Mouse (Mus musculus) right cerebral cortex, postnatal 25 days (tissue): ENCODE data around the gene Smc4.
A peak's percentile ranks its signal among the peaks of the same experiment; 100 is the strongest.
"Not testable (repeated sequence)": the region's sequence is repeated elsewhere in the genome, so short reads cannot be mapped to it uniquely, and the experiment has no call there.

ENCODE experiments used
- DNase-seq: peaks from one replicate; pipeline ENCODE4 v3.0.0; 2022

Gene Smc4

DNA sequence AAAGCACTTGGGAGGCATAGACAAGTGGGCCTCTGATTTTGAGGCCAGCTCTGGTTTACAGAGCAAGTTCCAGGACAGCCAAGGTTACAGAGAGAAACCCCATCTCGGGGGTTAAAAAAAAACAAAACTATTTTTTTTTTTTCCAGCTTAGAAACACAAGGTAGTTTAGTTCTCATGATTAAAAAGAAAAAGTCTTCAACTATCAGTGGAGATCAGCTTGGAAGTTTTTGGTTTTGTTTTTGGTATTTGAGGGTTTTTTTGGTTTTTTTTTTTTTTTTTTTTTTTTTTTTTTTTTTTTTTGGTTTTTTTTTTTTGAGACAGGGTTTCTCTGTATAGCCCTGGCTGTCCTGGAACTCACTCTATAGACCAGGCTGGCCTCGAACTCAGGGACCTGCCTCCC is 14.1 kb downstream of the Smc4 start:
- not testable (repeated sequence) for DNase-seq

DNA sequence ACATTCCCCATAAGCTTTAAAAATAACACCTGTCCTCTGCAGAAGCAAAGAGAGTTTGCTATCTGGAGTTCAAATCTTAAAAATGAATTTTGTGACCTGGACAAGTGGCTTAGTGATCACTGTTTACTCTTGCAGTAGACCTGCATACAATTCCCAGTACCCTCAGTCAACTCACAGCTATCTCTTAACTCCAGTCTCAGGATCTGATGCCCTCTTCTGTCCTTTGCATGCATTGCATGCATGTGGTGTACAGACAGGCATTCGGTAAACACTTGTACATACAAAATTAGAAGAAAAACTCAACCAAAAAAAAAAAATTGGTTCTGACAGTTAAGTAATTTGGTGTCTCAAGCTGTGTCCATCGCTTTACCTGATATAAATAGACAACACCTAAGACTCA is 15.7 kb downstream of the Smc4 start:
- no peak for DNase-seq

GRCm38 (mm10) chr3:69020764-69021163 is 16.2 kb downstream of the Smc4 start:
- no peak for DNase-seq

DNA sequence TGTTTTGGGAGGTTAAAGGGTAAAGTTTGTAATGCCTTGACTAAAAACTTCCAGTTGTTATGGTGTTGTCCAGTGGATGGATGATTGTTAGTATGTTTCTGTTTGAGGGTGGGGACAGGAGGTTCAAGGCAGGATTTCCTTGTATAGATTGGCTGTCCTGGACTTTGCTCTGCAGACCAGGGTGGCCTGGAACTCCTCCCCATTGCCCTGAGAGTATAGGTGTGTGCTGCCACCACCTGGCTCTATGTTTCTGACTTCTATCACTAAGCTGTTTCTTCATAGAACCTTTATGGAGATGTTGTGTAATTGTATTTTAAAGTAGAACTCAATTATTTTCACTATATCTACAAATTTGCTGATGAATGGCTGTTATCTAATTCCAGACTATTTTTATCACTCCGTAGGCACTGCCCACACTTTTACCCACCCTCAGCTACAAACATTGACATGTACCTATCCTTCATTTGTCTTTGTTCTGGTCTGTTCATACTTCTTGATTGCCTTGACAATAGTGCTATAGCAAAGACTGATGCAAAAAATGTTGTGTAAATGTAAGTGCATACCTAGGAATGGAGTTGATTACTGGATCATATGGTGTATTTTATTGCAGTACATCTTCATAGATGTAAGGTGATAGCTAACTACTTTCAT is 21.7 kb downstream of the Smc4 start:
- no peak for DNase-seq

DNA sequence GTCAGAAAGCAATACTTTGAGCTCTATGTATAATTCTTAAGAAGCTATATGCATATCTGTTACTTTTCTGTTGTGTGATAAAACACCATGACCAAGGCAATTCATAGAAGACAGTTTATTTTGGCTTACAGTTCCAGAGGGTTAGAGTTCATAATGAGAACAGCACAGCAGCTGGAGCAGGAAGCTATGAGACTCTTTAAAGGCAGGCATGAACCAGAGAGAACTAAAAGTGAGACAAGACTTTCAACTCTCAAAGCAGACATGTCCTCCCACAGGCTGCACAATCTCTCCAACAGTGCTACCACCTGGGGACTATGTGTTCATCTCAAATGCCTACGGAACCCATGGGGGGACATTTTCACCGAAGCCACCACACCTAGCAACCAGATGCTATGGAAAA is 35.6 kb downstream of the Smc4 start:
- DNase-seq, result no peak

GRCm38 (mm10) chr3:69041298-69041697 is 36.8 kb downstream of the Smc4 start:
- DNase-seq, result no peak

DNA sequence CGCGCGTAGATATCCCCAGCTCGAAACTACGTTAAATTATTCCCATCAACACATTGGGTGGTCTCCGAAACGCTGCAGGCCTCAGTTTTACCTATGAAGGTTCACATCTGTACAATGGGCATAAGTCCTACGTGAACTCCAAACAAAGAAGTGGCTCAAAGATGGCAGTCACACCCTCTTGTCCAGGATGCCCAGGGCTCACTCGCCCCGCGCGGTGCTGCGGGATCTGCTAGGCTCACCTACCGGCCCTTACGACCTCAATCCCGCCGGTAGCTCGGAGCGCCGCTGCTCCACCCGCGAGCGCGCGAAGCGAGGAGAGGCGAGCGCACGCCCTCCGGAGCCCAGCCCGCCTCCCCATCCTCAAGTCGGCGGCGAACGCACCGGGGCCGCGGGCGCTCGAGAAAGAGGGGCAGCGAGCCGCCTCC is 39.6 kb downstream of the Smc4 start:
- no peak for DNase-seq

GRCm38 (mm10) chr3:69044645-69045399 is 40.3 kb downstream of the Smc4 start, which contains the start of gene Trim59:
Gene Trim59 (minus strand): TSS chr3:69044755.
- peak; percentile 90 for DNase-seq

- no peak for DNase-seq
Measured at GRCm38 (mm10) chr3:69045400-69045703, 40.8 kb downstream of the Smc4 start.

- DNase-seq, result no peak
Measured at GRCm38 (mm10) chr3:69045750-69046149, 41.2 kb downstream of the Smc4 start.

DNA sequence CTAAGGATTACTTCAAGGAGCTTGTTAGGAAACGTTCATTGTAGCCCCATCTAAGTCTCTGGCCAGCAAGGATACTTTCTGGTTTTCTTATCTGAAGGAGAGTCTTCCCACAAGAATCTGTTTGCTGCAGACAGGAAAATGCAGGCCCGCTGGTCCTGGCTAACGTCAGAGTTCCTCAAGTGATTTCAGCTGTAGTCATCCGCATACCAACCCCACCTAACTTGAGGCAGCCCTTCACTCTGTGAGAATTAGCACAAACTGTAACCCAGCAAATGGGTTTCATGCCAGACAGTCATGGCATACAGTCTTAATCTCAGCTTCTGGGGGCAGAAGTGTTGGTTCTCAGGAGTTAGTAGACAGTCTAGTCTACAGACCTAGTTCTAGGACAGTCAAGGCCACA is 42.0 kb downstream of the Smc4 start:
- DNase-seq, result no peak

DNA sequence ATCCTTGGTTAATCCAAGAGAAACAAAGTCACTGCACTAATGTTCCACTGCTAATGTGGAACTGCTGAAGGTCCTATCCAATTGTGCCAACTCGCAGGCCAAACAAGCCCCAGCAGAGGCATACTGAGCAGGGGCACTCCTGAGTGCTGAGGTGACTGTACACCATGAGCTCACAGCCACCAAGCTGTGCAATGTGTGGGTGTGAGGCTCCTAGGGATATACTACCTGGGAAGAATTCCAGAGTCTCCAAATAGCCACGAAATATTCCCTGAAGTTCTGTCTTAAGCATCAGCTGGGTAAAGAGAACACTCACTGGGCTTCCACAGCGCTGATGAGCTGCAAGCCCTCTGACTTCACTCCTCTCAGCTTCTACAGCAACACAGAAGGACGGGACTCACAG is 43.1 kb downstream of the Smc4 start:
- no peak for DNase-seq

- no peak for DNase-seq
Measured at GRCm38 (mm10) chr3:69049011-69049410, 44.5 kb downstream of the Smc4 start.

GRCm38 (mm10) chr3:69051894-69052293 is 47.4 kb downstream of the Smc4 start:
- no peak for DNase-seq

DNA sequence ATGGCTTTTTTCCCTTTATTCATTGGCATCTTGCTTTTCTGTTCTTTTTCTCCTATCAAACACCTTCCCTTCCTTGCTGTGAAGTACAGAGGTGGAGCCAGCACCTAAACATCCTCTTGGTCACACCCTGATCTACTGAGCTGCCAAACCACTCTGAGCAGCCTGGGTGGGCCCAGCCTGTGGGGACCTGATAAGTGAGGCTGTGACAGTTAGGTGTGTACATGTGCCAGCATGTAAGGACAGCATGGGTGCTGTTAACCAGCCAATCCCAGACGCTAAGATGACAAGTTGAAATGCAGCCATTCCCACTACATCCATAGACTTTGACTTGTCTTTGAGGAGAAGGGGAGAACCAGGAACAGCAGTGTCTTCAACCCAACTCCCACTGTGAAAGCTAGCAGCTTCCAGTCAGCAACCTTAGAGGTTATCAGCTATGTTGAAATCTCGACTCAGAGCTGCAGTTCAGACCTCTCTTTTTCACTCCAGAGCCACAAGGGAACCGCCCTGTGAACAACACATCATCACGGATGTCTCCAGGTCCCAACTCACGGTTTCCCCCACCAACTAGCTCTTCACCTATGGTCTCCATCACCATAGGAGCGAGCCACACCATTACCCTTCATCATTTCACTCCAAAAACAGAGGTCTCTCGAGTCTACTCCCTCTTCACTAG is 50.4 kb downstream of the Smc4 start:
- DNase-seq, result no peak

DNA sequence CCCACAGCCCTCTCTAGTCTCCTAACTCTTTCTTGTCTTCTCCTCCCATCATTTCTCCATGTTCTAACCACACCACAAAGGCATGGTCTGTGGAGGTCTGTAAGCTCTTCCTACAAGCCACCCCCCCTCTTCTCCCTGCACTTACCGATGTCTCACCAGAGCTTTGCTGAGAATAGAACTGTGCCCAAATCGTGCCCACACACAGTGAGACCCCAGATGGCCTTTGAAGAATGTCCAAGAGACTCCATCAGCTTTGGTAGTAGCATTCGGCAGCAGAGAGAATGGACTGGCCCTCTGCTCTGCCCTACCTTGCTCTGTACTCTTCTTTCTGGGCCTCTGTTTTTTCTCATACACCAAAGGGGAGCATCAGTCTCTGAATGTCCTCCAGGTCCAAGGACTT is 51.3 kb downstream of the Smc4 start:
- no peak for DNase-seq

DNA sequence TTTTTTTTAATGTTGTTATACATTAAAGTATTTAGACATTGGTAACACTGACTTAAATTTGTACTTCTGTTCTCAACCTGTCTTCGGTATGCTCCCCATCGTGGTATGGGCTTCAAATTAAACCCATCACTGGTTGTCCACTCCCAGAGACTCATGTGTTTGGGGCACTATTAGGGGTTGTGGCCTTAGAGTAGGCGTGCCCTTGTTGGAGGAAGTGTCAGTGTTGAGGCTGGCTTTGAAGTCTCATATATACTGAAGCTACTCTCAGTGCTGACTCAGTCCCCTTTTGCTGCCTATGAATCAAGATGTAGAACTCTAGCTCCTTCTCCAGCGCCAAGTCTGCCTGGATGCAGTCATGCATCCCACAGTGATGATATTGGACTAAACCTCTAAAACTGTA is 56.1 kb downstream of the Smc4 start:
- DNase-seq, result no peak

DNA sequence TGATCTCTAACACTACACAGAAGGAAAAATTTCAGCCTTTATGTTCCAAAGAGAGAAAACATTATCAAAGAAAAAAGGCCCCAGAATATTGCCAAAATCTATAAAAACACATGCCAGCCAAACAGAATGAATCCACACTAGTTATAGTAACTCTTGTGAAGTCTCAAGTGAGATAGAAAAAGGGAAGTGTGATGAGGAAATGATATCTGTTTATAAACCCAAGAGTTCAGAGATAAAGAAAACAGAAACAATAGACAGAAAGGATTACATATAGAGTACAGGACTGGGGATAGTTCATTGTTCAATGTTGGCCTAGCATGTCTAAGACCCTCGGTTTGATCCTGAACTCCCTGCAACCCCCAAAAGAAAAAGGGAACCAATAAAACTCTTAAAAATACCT is 58.2 kb downstream of the Smc4 start:
- no peak for DNase-seq

- no peak for DNase-seq
Measured at GRCm38 (mm10) chr3:69064005-69064404, 59.5 kb downstream of the Smc4 start.
